Mouse (Mus musculus) spleen, postnatal 4 days (tissue): Measurements from ENCODE around the gene Snx29.
"Not testable (repeated sequence)": the region's sequence is repeated elsewhere in the genome, so short reads cannot be mapped to it uniquely, and the experiment has no call there.

ENCODE experiments used
- DNase-seq, 2 experiments: peaks; one replicate each; pipeline ENCODE4 v3.0.0; 2022; ENCODE audit warnings: low spot score in 2 of 2

The Snx29 gene

GRCm38 (mm10) chr16:11359919-11360318 is 37.2 kb downstream of the Snx29 start:
- no peak for DNase-seq

- not testable (repeated sequence) for DNase-seq
Measured at GRCm38 (mm10) chr16:11360576-11360975, 37.9 kb downstream of the Snx29 start.

DNA sequence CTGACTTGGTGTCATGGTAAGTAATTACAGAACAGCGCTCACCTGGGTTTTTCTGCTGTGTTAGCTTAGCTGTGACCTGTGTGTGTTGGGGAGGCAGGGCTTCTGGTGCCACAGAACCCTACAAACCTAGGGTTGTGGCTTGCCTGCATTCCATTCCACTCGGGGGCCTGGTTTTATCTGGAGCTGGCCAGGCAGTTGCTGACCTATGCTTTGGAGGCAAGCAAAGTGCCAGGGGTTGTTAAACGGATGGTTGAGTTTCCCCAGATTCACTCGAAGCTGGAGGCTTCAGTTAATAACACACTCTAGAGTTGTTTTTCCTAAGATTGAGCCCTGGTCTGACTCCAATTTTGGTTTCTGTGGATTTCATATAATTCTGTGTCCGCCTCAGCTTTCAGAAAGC is 42.9 kb downstream of the Snx29 start:
- DNase-seq: no peak

DNA sequence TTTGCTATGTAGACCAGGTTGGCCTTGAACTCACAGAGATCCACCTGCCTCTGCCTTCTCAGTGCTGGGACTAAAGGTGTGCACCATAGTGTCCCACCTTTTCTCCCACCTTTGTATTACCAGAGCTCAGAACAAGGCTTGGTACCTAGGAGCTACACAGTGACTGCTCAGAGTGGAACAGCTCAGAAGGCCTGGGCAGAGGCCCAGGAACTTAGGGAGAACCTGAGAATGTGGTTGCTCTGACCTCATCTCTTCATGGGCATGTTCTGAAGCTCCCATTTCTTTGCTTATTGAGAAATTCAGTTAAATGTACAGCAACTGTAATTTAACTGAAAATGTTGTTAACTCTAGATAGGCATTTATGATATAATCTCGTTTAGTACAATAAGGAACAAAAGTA is 44.1 kb downstream of the Snx29 start:
- no peak for DNase-seq

- DNase-seq: no peak
Measured at GRCm38 (mm10) chr16:11368412-11368811, 45.7 kb downstream of the Snx29 start.

DNA sequence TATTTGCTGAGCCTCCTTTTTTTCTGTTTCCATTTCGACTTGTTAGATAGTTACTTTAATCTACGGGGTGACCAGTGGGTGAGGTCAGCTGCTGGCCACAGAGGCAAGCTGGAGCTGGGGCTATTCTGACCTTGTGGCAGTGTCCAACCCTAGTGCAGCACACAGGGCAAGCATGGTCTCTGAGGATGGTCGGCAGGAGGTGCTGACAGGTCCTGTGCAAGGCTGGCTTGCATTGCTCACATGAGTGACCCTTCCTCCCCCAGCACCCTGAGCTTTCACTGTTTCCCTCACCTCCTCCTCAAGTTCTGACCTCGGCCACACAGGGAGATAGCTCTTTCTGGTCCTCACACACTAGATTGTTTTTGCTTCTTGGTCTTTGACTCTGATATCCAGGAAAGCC is 46.5 kb downstream of the Snx29 start:
- DNase-seq: no peak

- no peak for DNase-seq
Measured at GRCm38 (mm10) chr16:11369642-11370041, 46.9 kb downstream of the Snx29 start.

GRCm38 (mm10) chr16:11370132-11370544 is 47.4 kb downstream of the Snx29 start:
- peak in 1 of 2 experiments; percentile 27 for DNase-seq

DNA sequence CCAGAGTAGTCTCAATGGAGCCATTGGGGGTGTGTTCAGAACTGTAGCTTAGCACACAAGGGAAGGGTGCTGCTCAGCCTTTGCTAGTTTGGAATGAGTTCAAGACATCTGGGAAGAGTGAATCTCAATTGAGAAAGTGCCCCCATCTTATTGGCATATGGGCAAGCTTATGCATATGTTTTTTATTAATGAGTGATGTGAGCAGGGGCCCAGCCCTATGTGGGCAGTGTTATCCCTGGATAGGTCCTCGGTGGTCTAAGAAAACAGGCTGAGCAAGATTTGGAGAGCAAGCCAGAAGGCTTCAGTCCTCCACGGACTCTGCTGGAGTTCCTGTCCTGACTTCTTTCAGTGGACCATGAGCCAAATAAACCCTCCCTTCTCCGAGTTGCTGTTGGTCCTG is 56.6 kb downstream of the Snx29 start:
- DNase-seq: no peak

DNA sequence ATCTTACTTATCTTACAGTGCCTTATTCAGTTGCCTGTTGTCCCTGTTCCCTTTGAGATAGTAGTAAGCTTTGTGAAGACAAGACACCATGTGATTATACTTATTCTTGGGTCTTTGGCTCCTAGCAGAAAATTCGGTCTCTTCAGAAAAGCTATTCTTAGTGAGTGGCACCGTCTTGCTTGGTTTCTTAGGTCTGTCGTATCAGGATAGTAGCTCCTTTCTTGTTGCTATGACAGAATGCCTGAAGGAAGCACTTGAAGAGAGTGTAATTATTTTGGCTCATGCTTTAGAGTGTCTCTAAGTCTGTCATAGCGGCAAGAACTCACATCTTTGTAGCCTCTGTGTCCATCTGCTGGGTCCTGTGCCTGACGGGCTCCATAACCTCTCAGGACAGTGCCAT is 57.3 kb downstream of the Snx29 start:
- no peak for DNase-seq

DNA sequence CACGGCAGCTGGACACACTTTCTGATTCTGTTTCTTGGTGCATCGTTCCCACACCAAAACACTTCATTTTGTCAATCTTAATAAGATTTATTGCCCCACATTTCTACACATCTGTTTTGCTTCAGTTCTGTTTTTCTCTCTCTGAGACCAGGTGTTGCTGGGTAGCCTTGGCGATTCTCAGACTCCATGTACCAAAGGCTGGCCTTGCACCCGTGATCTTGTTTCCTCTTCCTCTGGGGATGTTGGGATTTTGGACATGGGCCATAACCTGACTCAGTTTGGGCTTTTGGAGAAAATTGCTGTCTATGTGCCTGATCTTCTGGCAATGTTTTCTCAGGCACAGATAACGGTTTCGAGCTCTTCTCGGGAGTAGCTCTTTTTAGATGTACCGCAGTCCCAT is 58.2 kb downstream of the Snx29 start:
- no peak for DNase-seq

DNA sequence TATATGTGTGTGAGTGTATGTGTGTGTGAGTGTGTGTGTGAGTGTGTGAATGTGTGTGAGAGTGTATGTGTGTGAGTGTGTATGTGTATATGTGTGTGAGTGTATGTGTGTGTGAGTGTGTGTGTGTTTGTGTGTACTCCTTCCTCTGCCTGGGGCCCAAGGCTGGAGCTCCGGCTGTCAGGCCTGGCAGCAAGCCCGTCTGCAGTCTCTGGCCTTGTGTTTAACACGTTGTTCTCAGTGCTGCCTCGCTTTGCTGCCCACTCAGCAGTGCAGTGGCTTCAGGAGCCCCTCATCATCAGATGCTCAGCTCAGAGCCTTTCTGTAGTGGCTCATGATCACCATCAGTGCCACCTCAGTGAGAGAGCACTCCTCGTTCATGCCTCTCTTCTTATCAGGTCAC is 61.7 kb downstream of the Snx29 start:
- DNase-seq: no peak

GRCm38 (mm10) chr16:11385150-11385549 is 62.4 kb downstream of the Snx29 start:
- no peak for DNase-seq

GRCm38 (mm10) chr16:11385798-11386197 is 63.1 kb downstream of the Snx29 start:
- DNase-seq: peak in 1 of 2 experiments; percentile 39

DNA sequence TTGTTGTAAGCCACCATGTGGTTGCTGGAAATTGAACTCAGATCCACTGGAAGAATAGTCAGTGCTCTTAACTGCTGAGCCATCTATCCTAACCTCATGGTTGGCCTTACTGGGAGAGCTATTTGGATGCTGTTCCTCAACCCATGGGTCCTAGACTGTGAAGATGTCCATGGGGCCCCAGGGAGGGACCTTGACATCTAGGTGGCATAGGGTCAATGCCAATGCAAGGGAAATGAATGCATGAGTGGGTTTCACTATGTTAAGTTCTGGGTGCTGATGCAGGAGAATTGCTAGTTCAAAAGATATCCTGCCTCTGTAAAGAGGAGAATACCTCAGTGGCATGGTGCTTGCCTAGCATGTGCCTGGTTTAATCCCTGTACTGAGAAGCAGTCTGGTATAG is 63.5 kb downstream of the Snx29 start:
- no peak for DNase-seq

DNA sequence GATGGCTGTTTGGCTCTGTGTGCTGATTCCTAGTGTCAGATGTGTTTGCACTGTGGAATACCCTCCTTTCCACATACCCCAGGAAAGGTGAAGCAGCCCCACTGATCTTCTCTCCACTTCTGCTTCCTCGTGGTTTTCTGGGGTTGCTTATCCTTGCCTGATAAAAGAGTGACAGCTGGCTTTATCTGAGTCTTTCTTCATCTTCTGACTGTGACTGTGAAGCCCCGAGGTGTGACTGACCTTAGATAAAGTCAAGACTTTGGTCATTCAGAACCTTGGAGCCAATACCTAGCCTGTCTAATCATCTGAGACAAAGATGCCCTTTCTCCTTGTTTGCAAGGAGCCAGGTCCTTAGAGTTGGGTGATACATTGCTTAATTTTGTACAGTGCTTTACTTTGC is 65.4 kb downstream of the Snx29 start:
- DNase-seq: no peak

GRCm38 (mm10) chr16:11389324-11389723 is 66.6 kb downstream of the Snx29 start:
- no peak for DNase-seq

- no peak for DNase-seq
Measured at GRCm38 (mm10) chr16:11396570-11396969, 73.9 kb downstream of the Snx29 start.

GRCm38 (mm10) chr16:11399386-11399785 is 76.7 kb downstream of the Snx29 start:
- no peak for DNase-seq

GRCm38 (mm10) chr16:11399845-11400565 is 77.3 kb downstream of the Snx29 start:
- no peak for DNase-seq

GRCm38 (mm10) chr16:11400936-11401335 is 78.2 kb downstream of the Snx29 start:
- DNase-seq: no peak

- DNase-seq: no peak
Measured at GRCm38 (mm10) chr16:11405193-11405592, 82.5 kb downstream of the Snx29 start.

DNA sequence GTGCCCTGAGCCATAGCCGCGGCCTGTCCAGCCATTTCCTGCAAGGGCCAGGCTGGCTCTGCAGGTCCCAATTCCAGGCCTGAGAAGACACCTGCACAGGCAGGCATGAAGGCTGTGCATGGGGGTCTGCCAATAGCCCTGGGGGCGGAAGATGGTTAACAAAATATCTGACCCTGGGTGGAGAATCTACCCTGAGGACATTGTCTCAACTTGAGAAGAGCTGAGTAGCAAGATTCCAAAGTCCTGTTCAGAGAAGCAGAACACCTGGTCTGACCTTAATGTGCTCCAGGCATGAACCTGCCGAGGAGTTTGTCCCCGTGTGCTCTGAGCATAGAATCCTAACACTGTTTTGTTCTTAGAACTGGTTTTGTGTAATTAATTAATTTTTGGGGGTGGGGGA is 83.5 kb downstream of the Snx29 start:
- DNase-seq: no peak

- DNase-seq: no peak
Measured at GRCm38 (mm10) chr16:11406622-11407021, 83.9 kb downstream of the Snx29 start.
